Mouse (Mus musculus): ENCODE results near the gene Vmn2r62. TPM values are rescaled to one million over a fixed set of nuclear protein-coding genes. Genes with fewer than 3 reads are reported as not detected.

Vmn2r62 gene
- total and polyA plus RNA-seq, 3 experiments, result not detected

Other genes with a start within 250 kb of the Vmn2r62 start
- gene Gm21028, start 214.9 kb downstream of the Vmn2r62 start, total RNA-seq (2012; rRNA removed), result not detected in 2 replicates
- gene Gm21028, start 214.9 kb downstream of the Vmn2r62 start, polyA plus RNA-seq (2012; ENCODE audit: insufficient read depth in 1 of 2, insufficient read length in 2 of 2, low read depth in 1 of 2, low replicate concordance in 2 of 2, missing spikeins in 1 of 2), result not detected
- not detected in 2 replicates for gene Zfp977, start 201.0 kb downstream of the Vmn2r62 start, total RNA-seq (2012; rRNA removed)
- gene Zfp977, start 201.0 kb downstream of the Vmn2r62 start, polyA plus RNA-seq (2012; ENCODE audit: insufficient read depth in 1 of 2, insufficient read length in 2 of 2, low read depth in 1 of 2, low replicate concordance in 2 of 2, missing spikeins in 1 of 2), result not detected
- gene Zfp976, start 150.9 kb downstream of the Vmn2r62 start, total RNA-seq (2012; rRNA removed), result not detected in 2 replicates
- not detected for gene Zfp976, start 150.9 kb downstream of the Vmn2r62 start, polyA plus RNA-seq (2012; ENCODE audit: insufficient read depth in 1 of 2, insufficient read length in 2 of 2, low read depth in 1 of 2, low replicate concordance in 2 of 2, missing spikeins in 1 of 2)
- gene Zfp975, start 100.8 kb downstream of the Vmn2r62 start, total RNA-seq (2012; rRNA removed), result not detected in 2 replicates
- not detected for gene Zfp975, start 100.8 kb downstream of the Vmn2r62 start, polyA plus RNA-seq (2012; ENCODE audit: insufficient read depth in 1 of 2, insufficient read length in 2 of 2, low read depth in 1 of 2, low replicate concordance in 2 of 2, missing spikeins in 1 of 2)
- not detected in 2 replicates for gene Gm17067, start 66.5 kb downstream of the Vmn2r62 start, total RNA-seq (2012; rRNA removed)
- gene Gm17067, start 66.5 kb downstream of the Vmn2r62 start, polyA plus RNA-seq (2012; ENCODE audit: insufficient read depth in 1 of 2, insufficient read length in 2 of 2, low read depth in 1 of 2, low replicate concordance in 2 of 2, missing spikeins in 1 of 2), result not detected
- gene Gm2381, start 73.7 kb upstream of the Vmn2r62 start, total RNA-seq (2012; rRNA removed), result not detected in 2 replicates
- gene Gm2381, start 73.7 kb upstream of the Vmn2r62 start, polyA plus RNA-seq (2012; ENCODE audit: insufficient read depth in 1 of 2, insufficient read length in 2 of 2, low read depth in 1 of 2, low replicate concordance in 2 of 2, missing spikeins in 1 of 2), result not detected
- not detected in 2 replicates for gene Vmn2r63, start 140.3 kb upstream of the Vmn2r62 start, total RNA-seq (2012; rRNA removed)
- under 1 TPM in 1 of 2 experiments, not detected in 1; 0.08 TPM for gene Vmn2r63, start 140.3 kb upstream of the Vmn2r62 start, polyA plus RNA-seq (2012; ENCODE audit: insufficient read depth in 1 of 2, insufficient read length in 2 of 2, low read depth in 1 of 2, low replicate concordance in 2 of 2, missing spikeins in 1 of 2)
- gene Gm9268, start 225.2 kb upstream of the Vmn2r62 start, total RNA-seq (2012; rRNA removed), result not detected in 2 replicates
- not detected for gene Gm9268, start 225.2 kb upstream of the Vmn2r62 start, polyA plus RNA-seq (2012; ENCODE audit: insufficient read depth in 1 of 2, insufficient read length in 2 of 2, low read depth in 1 of 2, low replicate concordance in 2 of 2, missing spikeins in 1 of 2)

Measured in MEL (cell line).